Mouse (Mus musculus): Measurements from ENCODE around the gene Btbd9.

- TF ChIP-seq CTCF (IDR thresholded peaks at IDR 0.05; ENCODE audit: control insufficient read depth, insufficient read depth, insufficient read length): no peak
- TF ChIP-seq MAX (IDR thresholded peaks at IDR 0.05): no peak
- TF ChIP-seq USF1 (IDR thresholded peaks at IDR 0.05; ENCODE audit: low read depth): no peak
- no peak for TF ChIP-seq MYOG (IDR thresholded peaks at IDR 0.05; ENCODE audit: control insufficient read depth, extremely low read depth, insufficient read length)
- TF ChIP-seq CEBPB (IDR thresholded peaks at IDR 0.05; ENCODE audit: low read depth): no peak
Observed at GRCm38 (mm10) chr17:30604296-30604695, 28.0 kb upstream of the Btbd9 start.

Measured in C2C12 (cell line).